Mouse (Mus musculus): ENCODE data around the gene Pmpcb. TPM values are rescaled to one million over a fixed set of nuclear protein-coding genes. Genes with fewer than 3 reads are reported as not detected.

The Pmpcb gene
- polyA plus RNA-seq, 1 experiment from 2014 or later: 82.3 TPM

- 93% methylated on average over 9 of the region's 9 CpGs for WGBS
Measured at GRCm38 (mm10) chr5:21802907-21803306, 66.0 kb downstream of the Pmpcb start.

DNA sequence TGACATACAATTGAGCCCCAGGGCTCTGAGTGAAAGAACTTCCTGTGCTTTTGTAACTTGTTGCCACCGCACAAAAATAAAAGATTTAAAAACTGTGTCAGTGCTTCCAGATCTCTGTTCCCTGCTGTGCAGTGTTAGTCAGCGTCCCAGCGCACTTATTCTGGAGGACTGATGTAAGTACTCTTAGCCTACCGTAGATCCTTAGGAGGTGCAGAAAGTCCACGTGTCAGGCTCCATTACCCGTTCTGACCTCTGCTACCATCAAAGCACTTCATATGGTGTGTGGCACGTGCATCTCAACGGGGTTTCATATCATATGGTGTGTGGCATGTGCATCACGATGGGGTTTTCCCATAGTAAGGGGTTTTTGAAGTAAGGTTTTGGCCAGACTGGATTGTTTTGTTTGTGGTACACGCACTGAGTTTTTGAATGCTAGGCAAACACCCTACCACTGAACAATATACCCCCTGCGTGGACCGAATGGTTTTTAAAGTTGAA, 66.8 kb downstream of the Pmpcb start:
- DNase-seq (ENCODE audit: low spot score) (no peak), ATAC-seq (ENCODE audit: low read depth) (no peak)
- Histone ChIP-seq H3K9ac (ENCODE audit: low read depth, low read length) (no peak overlapping the region), H3K27me3 (replicated peaks; ENCODE audit: control insufficient read depth, insufficient read depth, low read length) (no peaks in the 10 kb centered on the region), H3K4me1 (ENCODE audit: control insufficient read depth, insufficient read depth, low read length) (no peaks in the 10 kb centered on the region), H3K27ac (replicated peaks; ENCODE audit: low read depth, low read length) (no peak overlapping the region), H3K9me3 (ENCODE audit: control insufficient read depth, low read length) (no peaks in the 10 kb centered on the region), H3K4me2 (ENCODE audit: low read depth, low read length) (no peak overlapping the region), H3K36me3 (ENCODE audit: control insufficient read depth, insufficient read depth, low read length) (peaks cover 50% of the 10 kb centered on the region), H3K4me3 (ENCODE audit: low read depth, low read length) (no peak overlapping the region)
- WGBS: 95% methylated on average over 12 of the region's 12 CpGs

More at GRCm38 (mm10) chr5:21802907-21803306, 66.0 kb downstream of the Pmpcb start:
- Histone ChIP-seq H3K4me3 (ENCODE audit: low read depth, low read length) (no peak overlapping the region), H3K9ac (ENCODE audit: low read depth, low read length) (no peak overlapping the region), H3K36me3 (ENCODE audit: control insufficient read depth, insufficient read depth, low read length) (peaks cover 55% of the 10 kb centered on the region), H3K4me2 (ENCODE audit: low read depth, low read length) (no peak overlapping the region), H3K4me1 (ENCODE audit: control insufficient read depth, insufficient read depth, low read length) (no peaks in the 10 kb centered on the region), H3K27me3 (replicated peaks; ENCODE audit: control insufficient read depth, insufficient read depth, low read length) (no peaks in the 10 kb centered on the region), H3K9me3 (ENCODE audit: control insufficient read depth, low read length) (no peaks in the 10 kb centered on the region), H3K27ac (replicated peaks; ENCODE audit: low read depth, low read length) (no peak overlapping the region)
- ATAC-seq (ENCODE audit: low read depth): no peak
- DNase-seq (ENCODE audit: low spot score): no peak

DNA sequence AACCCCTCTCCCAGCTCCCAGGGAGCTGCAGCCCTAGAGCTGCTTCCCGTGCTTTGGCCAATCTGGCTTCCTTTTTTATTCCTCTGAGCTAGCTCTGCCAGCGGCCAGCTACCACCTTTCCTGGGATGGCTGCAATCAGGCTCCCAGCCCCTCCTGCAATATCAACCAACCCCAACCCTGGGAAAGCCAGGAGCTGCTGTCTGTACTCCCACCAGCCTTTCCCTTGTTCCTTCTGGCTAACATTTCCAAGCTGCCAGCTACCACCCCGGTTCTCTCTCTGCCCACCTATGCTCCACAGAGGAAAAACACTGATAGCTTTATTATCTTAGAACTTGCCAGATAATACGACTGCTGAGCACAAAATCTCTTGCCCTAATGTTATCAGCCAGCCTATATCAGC, 67.9 kb downstream of the Pmpcb start:
- H3K27me3 ChIP-seq (replicated peaks; ENCODE audit: control insufficient read depth, insufficient read depth, low read length): no peaks in the 10 kb centered on the region
- H3K36me3 ChIP-seq (ENCODE audit: control insufficient read depth, insufficient read depth, low read length): peaks cover 40% of the 10 kb centered on the region
- H3K9ac ChIP-seq (ENCODE audit: low read depth, low read length): no peak overlapping the region
- ATAC-seq (ENCODE audit: low read depth): no peak
- DNase-seq (ENCODE audit: low spot score): no peak
- H3K4me2 ChIP-seq (ENCODE audit: low read depth, low read length): no peak overlapping the region
- H3K4me3 ChIP-seq (ENCODE audit: low read depth, low read length): no peak overlapping the region
- WGBS: 90% methylated on average over 4 of the region's 4 CpGs
- H3K4me1 ChIP-seq (ENCODE audit: control insufficient read depth, insufficient read depth, low read length): no peaks in the 10 kb centered on the region
- no peak overlapping the region for H3K27ac ChIP-seq (replicated peaks; ENCODE audit: low read depth, low read length)
- no peaks in the 10 kb centered on the region for H3K9me3 ChIP-seq (ENCODE audit: control insufficient read depth, low read length)

Other genes starting within 250 kb of the Pmpcb start
- 138 and 151 TPM in 2 replicates for gene Lrrc17, start 193.6 kb upstream of the Pmpcb start, polyA plus RNA-seq (2014; fragmentation: Nextera tagmentation; extraction: Ambion mirVana)
- 0.25 and 0.46 TPM in 2 replicates for gene Fbxl13, start 91.5 kb upstream of the Pmpcb start, polyA plus RNA-seq (2014; fragmentation: Nextera tagmentation; extraction: Ambion mirVana)
- gene Armc10, start 91.3 kb upstream of the Pmpcb start, polyA plus RNA-seq (2014; fragmentation: Nextera tagmentation; extraction: Ambion mirVana): 37.1 and 40.6 TPM in 2 replicates
- gene Napepld, start 35.7 kb upstream of the Pmpcb start, polyA plus RNA-seq (2014; fragmentation: Nextera tagmentation; extraction: Ambion mirVana): 2.4 and 2.8 TPM in 2 replicates
- gene Dnajc2, start 48.1 kb downstream of the Pmpcb start, polyA plus RNA-seq (2014; fragmentation: Nextera tagmentation; extraction: Ambion mirVana): 56.4 and 59.2 TPM in 2 replicates
- gene Psmc2, start 48.1 kb downstream of the Pmpcb start, polyA plus RNA-seq (2014; fragmentation: Nextera tagmentation; extraction: Ambion mirVana): 161 and 183 TPM in 2 replicates
- gene Slc26a5, start 128.5 kb downstream of the Pmpcb start, polyA plus RNA-seq (2014; fragmentation: Nextera tagmentation; extraction: Ambion mirVana): not detected in 2 replicates

All from embryonic facial prominence, embryonic 14.5 days (tissue).